Mouse (Mus musculus): Measurements from ENCODE around the gene Catsper3. TPM values are rescaled to one million over a fixed set of nuclear protein-coding genes. Genes with fewer than 3 reads are reported as not detected.
A peak's percentile ranks its signal among the peaks of the same experiment; 100 is the strongest.

Gene Catsper3
- polyA plus RNA-seq, 1 experiment from 2014 or later: 0.11 TPM

GRCm38 (mm10) chr13:55830081-55830832 lies 45.9 kb downstream of the Catsper3 start:
- peaks cover 83% of the 10 kb centered on the region for H3K27me3 ChIP-seq (ENCODE audit: control insufficient read depth, insufficient read depth, low read length)
- no peak overlapping the region for H3K27ac ChIP-seq (ENCODE audit: low read length)
- H3K9ac ChIP-seq (ENCODE audit: low read length): no peak overlapping the region
- no peaks in the 10 kb centered on the region for H3K9me3 ChIP-seq (replicated peaks; ENCODE audit: control insufficient read depth, low read length)
- H3K4me1 ChIP-seq (ENCODE audit: control insufficient read depth, insufficient read depth, low read length): peaks cover 10% of the 10 kb centered on the region
- H3K36me3 ChIP-seq (ENCODE audit: control insufficient read depth, insufficient read depth): no peaks in the 10 kb centered on the region
- peak overlapping the region; percentile 41 for H3K4me3 ChIP-seq (ENCODE audit: low read length)
- H3K4me2 ChIP-seq (ENCODE audit: low read depth, low read length): peak overlapping the region; percentile 51
- WGBS: 1% methylated on average over 48 of the region's 48 CpGs
- no peak for ATAC-seq (replicated peaks; ENCODE audit: extremely low read depth, insufficient read depth, low FRiP score)

- Histone ChIP-seq H3K36me3 (ENCODE audit: control insufficient read depth, insufficient read depth) (no peaks in the 10 kb centered on the region), H3K27me3 (ENCODE audit: control insufficient read depth, insufficient read depth, low read length) (peaks cover 84% of the 10 kb centered on the region), H3K9me3 (replicated peaks; ENCODE audit: control insufficient read depth, low read length) (no peaks in the 10 kb centered on the region), H3K27ac (ENCODE audit: low read length) (no peak overlapping the region), H3K4me3 (ENCODE audit: low read length) (peak overlapping the region; percentile 41), H3K9ac (ENCODE audit: low read length) (no peak overlapping the region), H3K4me2 (ENCODE audit: low read depth, low read length) (peak overlapping the region; percentile 51), H3K4me1 (ENCODE audit: control insufficient read depth, insufficient read depth, low read length) (peaks cover 10% of the 10 kb centered on the region)
- no peak for ATAC-seq (replicated peaks; ENCODE audit: extremely low read depth, insufficient read depth, low FRiP score)
- WGBS: 1% methylated on average over 53 of the region's 82 CpGs
Measured at GRCm38 (mm10) chr13:55830833-55831721, 46.7 kb downstream of the Catsper3 start.

GRCm38 (mm10) chr13:55831722-55832160 lies 47.4 kb downstream of the Catsper3 start:
- Histone ChIP-seq H3K36me3 (ENCODE audit: control insufficient read depth, insufficient read depth) (no peaks in the 10 kb centered on the region), H3K9ac (ENCODE audit: low read length) (no peak overlapping the region), H3K4me2 (ENCODE audit: low read depth, low read length) (no peak overlapping the region), H3K4me1 (ENCODE audit: control insufficient read depth, insufficient read depth, low read length) (peaks cover 10% of the 10 kb centered on the region), H3K9me3 (replicated peaks; ENCODE audit: control insufficient read depth, low read length) (no peaks in the 10 kb centered on the region), H3K4me3 (ENCODE audit: low read length) (no peak overlapping the region; the same call in 1 of the 2 replicates), H3K27me3 (ENCODE audit: control insufficient read depth, insufficient read depth, low read length) (peaks cover 86% of the 10 kb centered on the region), H3K27ac (ENCODE audit: low read length) (no peak overlapping the region)
- ATAC-seq (replicated peaks; ENCODE audit: extremely low read depth, insufficient read depth, low FRiP score): 0 out of 2 replicates have a peak, but pooled peaks have one; percentile 24
- 5% methylated on average over 25 of the region's 25 CpGs for WGBS

- no peak overlapping the region for H3K9ac ChIP-seq (ENCODE audit: low read length)
- H3K9me3 ChIP-seq (replicated peaks; ENCODE audit: control insufficient read depth, low read length): no peaks in the 10 kb centered on the region
- H3K4me2 ChIP-seq (ENCODE audit: low read depth, low read length): no peak overlapping the region
- no peaks in the 10 kb centered on the region for H3K36me3 ChIP-seq (ENCODE audit: control insufficient read depth, insufficient read depth)
- no peak overlapping the region for H3K4me3 ChIP-seq (ENCODE audit: low read length)
- H3K27me3 ChIP-seq (ENCODE audit: control insufficient read depth, insufficient read depth, low read length): peaks cover 90% of the 10 kb centered on the region
- ATAC-seq (replicated peaks; ENCODE audit: extremely low read depth, insufficient read depth, low FRiP score): no peak
- WGBS: 40% methylated on average over 1 of the region's 1 CpGs
- no peak overlapping the region for H3K27ac ChIP-seq (ENCODE audit: low read length)
- H3K4me1 ChIP-seq (ENCODE audit: control insufficient read depth, insufficient read depth, low read length): peaks cover 10% of the 10 kb centered on the region
Measured at GRCm38 (mm10) chr13:55832602-55833001, 48.2 kb downstream of the Catsper3 start.

GRCm38 (mm10) chr13:55833921-55834320 lies 49.6 kb downstream of the Catsper3 start:
- peaks cover 93% of the 10 kb centered on the region for H3K27me3 ChIP-seq (ENCODE audit: control insufficient read depth, insufficient read depth, low read length)
- 8% methylated on average over 7 of the region's 7 CpGs for WGBS
- H3K36me3 ChIP-seq (ENCODE audit: control insufficient read depth, insufficient read depth): no peaks in the 10 kb centered on the region
- no peaks in the 10 kb centered on the region for H3K9me3 ChIP-seq (replicated peaks; ENCODE audit: control insufficient read depth, low read length)
- no peak overlapping the region for H3K4me2 ChIP-seq (ENCODE audit: low read depth, low read length)
- H3K4me3 ChIP-seq (ENCODE audit: low read length): no peak overlapping the region
- H3K4me1 ChIP-seq (ENCODE audit: control insufficient read depth, insufficient read depth, low read length): peaks cover 10% of the 10 kb centered on the region
- H3K27ac ChIP-seq (ENCODE audit: low read length): no peak overlapping the region
- no peak overlapping the region for H3K9ac ChIP-seq (ENCODE audit: low read length)
- ATAC-seq (replicated peaks; ENCODE audit: extremely low read depth, insufficient read depth, low FRiP score): no peak

GRCm38 (mm10) chr13:55834667-55835066 lies 50.3 kb downstream of the Catsper3 start:
- H3K9me3 ChIP-seq (replicated peaks; ENCODE audit: control insufficient read depth, low read length): no peaks in the 10 kb centered on the region
- peaks cover 10% of the 10 kb centered on the region for H3K4me1 ChIP-seq (ENCODE audit: control insufficient read depth, insufficient read depth, low read length)
- H3K27ac ChIP-seq (ENCODE audit: low read length): no peak overlapping the region
- H3K4me2 ChIP-seq (ENCODE audit: low read depth, low read length): no peak overlapping the region
- no peak for ATAC-seq (replicated peaks; ENCODE audit: extremely low read depth, insufficient read depth, low FRiP score)
- 4% methylated on average over 5 of the region's 5 CpGs for WGBS
- peaks cover 96% of the 10 kb centered on the region for H3K27me3 ChIP-seq (ENCODE audit: control insufficient read depth, insufficient read depth, low read length)
- H3K9ac ChIP-seq (ENCODE audit: low read length): no peak overlapping the region
- H3K4me3 ChIP-seq (ENCODE audit: low read length): no peak overlapping the region
- no peaks in the 10 kb centered on the region for H3K36me3 ChIP-seq (ENCODE audit: control insufficient read depth, insufficient read depth)

GRCm38 (mm10) chr13:55835548-55836097 lies 51.3 kb downstream of the Catsper3 start:
- H3K9ac ChIP-seq (ENCODE audit: low read length): no peak overlapping the region
- H3K36me3 ChIP-seq (ENCODE audit: control insufficient read depth, insufficient read depth): no peaks in the 10 kb centered on the region
- no peaks in the 10 kb centered on the region for H3K9me3 ChIP-seq (replicated peaks; ENCODE audit: control insufficient read depth, low read length)
- no peak overlapping the region for H3K4me2 ChIP-seq (ENCODE audit: low read depth, low read length)
- H3K27ac ChIP-seq (ENCODE audit: low read length): no peak overlapping the region
- peaks cover 96% of the 10 kb centered on the region for H3K27me3 ChIP-seq (ENCODE audit: control insufficient read depth, insufficient read depth, low read length)
- ATAC-seq (replicated peaks; ENCODE audit: extremely low read depth, insufficient read depth, low FRiP score): no peak
- WGBS: under 1% methylated on average over 33 of the region's 33 CpGs
- peaks cover 4% of the 10 kb centered on the region; the same call in 1 of the 2 replicates for H3K4me1 ChIP-seq (ENCODE audit: control insufficient read depth, insufficient read depth, low read length)
- H3K4me3 ChIP-seq (ENCODE audit: low read length): no peak overlapping the region

GRCm38 (mm10) chr13:55836142-55836625 lies 51.8 kb downstream of the Catsper3 start, which contains the start of gene Pitx1:
Gene Pitx1 (minus strand): TSS chr13:55836192.
- Histone ChIP-seq H3K4me1 (ENCODE audit: control insufficient read depth, insufficient read depth, low read length) (no peaks in the 10 kb centered on the region; the same call in 1 of the 2 replicates), H3K4me2 (ENCODE audit: low read depth, low read length) (no peak within 1 kb of the TSS), H3K36me3 (ENCODE audit: control insufficient read depth, insufficient read depth) (no peaks in the 10 kb centered on the region), H3K9ac (ENCODE audit: low read length) (no peak within 1 kb of the TSS), H3K9me3 (replicated peaks; ENCODE audit: control insufficient read depth, low read length) (no peaks in the 10 kb centered on the region), H3K4me3 (ENCODE audit: low read length) (no peak within 1 kb of the TSS), H3K27me3 (ENCODE audit: control insufficient read depth, insufficient read depth, low read length) (peaks cover 97% of the 10 kb centered on the region), H3K27ac (ENCODE audit: low read length) (no peak within 1 kb of the TSS)
- ATAC-seq (replicated peaks; ENCODE audit: extremely low read depth, insufficient read depth, low FRiP score): no peak
- 1% methylated on average over 32 of the region's 36 CpGs for WGBS

Measured in heart, embryonic 16.5 days (tissue).